Comparison of ENCODE assay signal across 18 mouse cellular contexts in genomic region chr6:86577504-86577903, GRCm38 (mm10).
"Had no signal": no experiment of that assay in that cellular context is flagged by ENCODE, and none has a peak within 500 bp of the region (broad histone marks: within the 10 kb centered on the region; RNA-seq: fewer than 3 reads in every experiment).

No protein-coding gene starts in this region.

- DNase-seq: lung, embryonic 14.5 days; midbrain, embryonic 14.5 days; retina, postnatal 1 day; right cerebral cortex, adult 18-20 months; right cerebral cortex, postnatal 25 days; right cerebral cortex, postnatal 4 days; spleen, adult 18-20 months; thymus, adult 18-20 months; thymus, postnatal 14 days; thymus, postnatal 36 days had no signal

- H3K9ac ChIP-seq: limb, embryonic 15.5 days; liver, embryonic 12.5 days; liver, embryonic 14.5 days; lung, embryonic 14.5 days; midbrain, embryonic 12.5 days; neural tube, embryonic 13.5 days; neural tube, embryonic 15.5 days had no signal

- H3K4me3 ChIP-seq: limb, embryonic 15.5 days; liver, embryonic 12.5 days; midbrain, embryonic 10.5 days; midbrain, embryonic 12.5 days; myocyte; neural tube, embryonic 13.5 days; neural tube, embryonic 15.5 days had no signal

- H3K4me2 ChIP-seq: limb, embryonic 15.5 days; liver, embryonic 12.5 days; lung, embryonic 14.5 days; midbrain, embryonic 12.5 days; neural tube, embryonic 13.5 days; neural tube, embryonic 15.5 days had no signal

- H3K4me1 ChIP-seq: neural tube, embryonic 13.5 days had no signal

- ATAC-seq: liver, embryonic 12.5 days had no signal

- H3K36me3 ChIP-seq: limb, embryonic 15.5 days; liver, embryonic 12.5 days; midbrain, embryonic 10.5 days; midbrain, embryonic 12.5 days; neural tube, embryonic 13.5 days; neural tube, embryonic 15.5 days had no signal

- H3K9me3 ChIP-seq: limb, embryonic 15.5 days; liver, embryonic 12.5 days; midbrain, embryonic 10.5 days; midbrain, embryonic 12.5 days; neural tube, embryonic 13.5 days; neural tube, embryonic 15.5 days had no signal

- H3K27ac ChIP-seq: liver, embryonic 12.5 days; liver, embryonic 14.5 days; midbrain, embryonic 10.5 days; midbrain, embryonic 12.5 days; neural tube, embryonic 13.5 days; neural tube, embryonic 15.5 days had no signal

- H3K27me3 ChIP-seq: limb, embryonic 15.5 days; midbrain, embryonic 12.5 days; neural tube, embryonic 13.5 days; neural tube, embryonic 15.5 days had no signal
